Mouse (Mus musculus): ENCODE data around the gene Syngr1.

- TF ChIP-seq POLR2A (IDR thresholded peaks at IDR 0.05; ENCODE audit: borderline replicate concordance, extremely low read depth, insufficient read depth, insufficient read length, poor library complexity, severe bottlenecking) (peak; percentile 97; the same call in 1 of the 2 replicates), CTCF (IDR thresholded peaks at IDR 0.05; ENCODE audit: borderline replicate concordance, extremely low read depth, insufficient read depth, insufficient read length) (no peak)
These were observed 7.8 kb upstream of the Syngr1 start for GRCm38 (mm10) chr15:80083276-80083731.

Data from brain, embryonic 14.5 days (tissue).